Mouse (Mus musculus) ES-E14 (cell line): ENCODE measurements around the gene Mkln1. TPM values are rescaled to one million over a fixed set of nuclear protein-coding genes. Genes with fewer than 3 reads are reported as not detected.

ENCODE experiments used
- DNase-seq: peaks from one replicate; pipeline ENCODE4 v3.0.0-alpha.2; 2013; ENCODE audit warnings: low read depth, low spot score
- H3K27ac ChIP-seq: 2 replicates; pipeline ENCODE4 v1.5.1; 2012; ENCODE audit warnings: low read depth, mild to moderate bottlenecking, low read length, moderate library complexity, mixed read lengths; ENCODE audit not compliant: poor library complexity, insufficient read depth, severe bottlenecking
- H3K36me3 ChIP-seq: 2 replicates; pipeline ENCODE4 v1.6.1; 2012; ENCODE audit warnings: mild to moderate bottlenecking, low read length, moderate library complexity, mixed read lengths; ENCODE audit not compliant: control insufficient read depth, poor library complexity, insufficient read depth, severe bottlenecking
- H3K4me1 ChIP-seq, 2 experiments: fragments of 150-350 bp in 1 of 2; sonication (generic) in 1 of 2; 2 replicates each; pipeline ENCODE4 v1.6.1; 2012; ENCODE audit warnings: low read length in 2 of 2, mild to moderate bottlenecking in 1 of 2, mixed read lengths in 1 of 2; ENCODE audit not compliant: control insufficient read depth in 2 of 2, insufficient read depth in 2 of 2, poor library complexity in 1 of 2
- H3K4me3 ChIP-seq, 2 experiments: fragments of 150-350 bp in 1 of 2; sonication (generic) in 1 of 2; 2 replicates each; pipeline ENCODE4 v1.5.1; 2012; ENCODE audit warnings: low read length in 2 of 2, low read depth in 1 of 2, mild to moderate bottlenecking in 1 of 2, mixed read lengths in 1 of 2; ENCODE audit not compliant: insufficient read depth in 1 of 2, poor library complexity in 1 of 2, severe bottlenecking in 1 of 2
- H3K9ac ChIP-seq: 2 replicates; pipeline ENCODE4 v1.6.1; 2012; ENCODE audit warnings: low read depth, mild to moderate bottlenecking, low read length, mixed read lengths; ENCODE audit not compliant: poor library complexity, insufficient read depth, severe bottlenecking
- H3K9me3 ChIP-seq: fragments of 150-350 bp; sonication (generic); 2 replicates; pipeline ENCODE4 v1.6.1; 2012; ENCODE audit warnings: low read depth, mild to moderate bottlenecking, low read length; ENCODE audit not compliant: control insufficient read depth, insufficient read depth
- MAFK ChIP-seq: IDR thresholded peaks from 2 replicates; pipeline ENCODE4 v1.6.1; 2014; ENCODE audit warnings: mild to moderate bottlenecking, low read depth, low read length, inconsistent platforms; ENCODE audit not compliant: insufficient read depth
- ZC3H11A ChIP-seq: IDR thresholded peaks from 2 replicates; pipeline ENCODE4 v1.6.1; 2012; ENCODE audit warnings: low read depth, mild to moderate bottlenecking, inconsistent platforms, low read length, borderline replicate concordance
- ZNF384 ChIP-seq: IDR thresholded peaks from 2 replicates; pipeline ENCODE4 v1.6.1; 2012; ENCODE audit warnings: low read depth, low read length, inconsistent platforms
- in situ Hi-C, 2 experiments: fragments of 600-800 bp; cut with MboI; formaldehyde crosslinking; loops; one replicate each; pipeline ENCODE4 v1.15.1; 2025; ENCODE audit warnings: low sequenced_read_pairs in 2 of 2, inconsistent platforms in 1 of 2; ENCODE audit not compliant: unreplicated experiment in 2 of 2
- total RNA-seq: library from RNA; depleted of rRNA; stranded (reverse); fragments of 300-350 nt; gene quantifications from 2 replicates; pipeline ENCODE4 v1.2.3, GENCODE M21; 2012; rRNA removed

Gene Mkln1
- total RNA-seq, 1 experiment = 78.0 TPM

DNA sequence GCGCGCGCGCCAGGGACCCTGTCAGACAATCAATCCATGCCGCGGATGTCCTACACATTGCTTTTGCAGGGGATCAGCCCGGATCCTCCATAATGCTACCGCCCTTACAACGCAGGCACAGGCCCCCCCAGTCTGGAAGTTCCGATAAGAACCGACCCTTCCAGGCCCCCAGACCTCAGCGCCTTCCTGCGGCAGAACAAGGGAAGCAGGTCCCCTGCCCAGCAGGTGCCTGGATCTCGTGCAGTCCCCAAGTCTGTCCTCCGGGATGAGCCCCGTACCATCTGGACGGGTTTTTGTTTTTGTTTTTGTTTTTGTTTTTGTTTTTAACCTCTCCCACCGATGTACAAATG lies 165.6 kb downstream of the Mkln1 start:
- Histone ChIP-seq H3K9me3 (no peaks in the 10 kb centered on the region), H3K4me3 (peak overlapping the region; percentile 74 to 82), H3K9ac (peak overlapping the region; percentile 54), H3K36me3 (no peaks in the 10 kb centered on the region), H3K27ac (no peak overlapping the region), H3K4me1 (peaks cover 9 to 20% of the 10 kb centered on the region in 2 experiments)
- no peak for TF ChIP-seq MAFK
- no peak for TF ChIP-seq ZC3H11A
- in situ Hi-C loops = no loop called here
- DNase-seq = no peak

DNA sequence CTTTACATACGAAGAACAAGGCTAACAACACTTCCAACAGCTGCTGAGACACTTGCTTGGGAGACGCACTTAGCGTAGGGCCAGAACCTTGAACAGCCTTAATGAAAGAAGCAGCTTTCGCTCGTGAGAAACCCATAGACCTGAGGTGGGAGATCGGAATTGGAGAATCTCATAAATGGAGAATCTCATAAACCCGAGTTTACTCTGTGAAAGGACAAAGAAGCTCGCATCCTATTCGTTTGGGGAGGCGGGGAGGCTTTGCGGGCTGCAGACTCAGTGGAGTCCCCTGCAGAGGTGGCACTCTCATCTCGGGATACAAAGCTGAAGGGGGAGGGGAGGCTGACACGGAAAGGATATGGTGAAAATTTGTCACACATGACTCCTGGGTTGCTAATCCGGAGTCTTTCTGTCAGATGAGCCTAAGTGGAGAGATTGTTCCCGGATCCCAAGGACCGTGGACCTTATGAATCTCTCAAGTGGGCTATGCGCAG lies 166.4 kb downstream of the Mkln1 start:
- no peak for DNase-seq
- no peak overlapping the region for H3K9ac ChIP-seq
- TF ChIP-seq ZC3H11A = no peak
- no peak for TF ChIP-seq ZNF384
- H3K4me1 ChIP-seq = peaks cover 9 to 14% of the 10 kb centered on the region in 2 experiments
- H3K27ac ChIP-seq = no peak overlapping the region
- no peaks in the 10 kb centered on the region for H3K9me3 ChIP-seq
- peak overlapping the region in 1 of 2 experiments; percentile 16; a peak in 2 of 4 replicates for H3K4me3 ChIP-seq
- no peaks in the 10 kb centered on the region for H3K36me3 ChIP-seq
- in situ Hi-C loops = no loop called here

Other genes starting within 250 kb of the Mkln1 start
- gene Podxl, start 165.2 kb downstream of the Mkln1 start, total RNA-seq = 25.2 and 29.8 TPM in 2 replicates